Mouse (Mus musculus) small intestine, adult 2 months (tissue): ENCODE measurements around the gene Slc25a11.

ENCODE experiments used
- CTCF ChIP-seq: fragments of 200-500 bp; IDR thresholded peaks from 2 replicates; pipeline ENCODE4 v1.5.1; 2012; ENCODE audit warnings: low read depth, mild to moderate bottlenecking, control low read depth, inconsistent platforms, low read length, moderate library complexity, mixed read lengths; ENCODE audit not compliant: insufficient replicate concordance, insufficient read length; ENCODE audit errors: extremely low read depth
- POLR2A ChIP-seq: fragments of 200-500 bp; IDR thresholded peaks from 2 replicates; pipeline ENCODE4 v1.6.1; 2012; ENCODE audit warnings: low read depth, mild to moderate bottlenecking, control low read depth, inconsistent platforms, low read length, moderate library complexity

DNA sequence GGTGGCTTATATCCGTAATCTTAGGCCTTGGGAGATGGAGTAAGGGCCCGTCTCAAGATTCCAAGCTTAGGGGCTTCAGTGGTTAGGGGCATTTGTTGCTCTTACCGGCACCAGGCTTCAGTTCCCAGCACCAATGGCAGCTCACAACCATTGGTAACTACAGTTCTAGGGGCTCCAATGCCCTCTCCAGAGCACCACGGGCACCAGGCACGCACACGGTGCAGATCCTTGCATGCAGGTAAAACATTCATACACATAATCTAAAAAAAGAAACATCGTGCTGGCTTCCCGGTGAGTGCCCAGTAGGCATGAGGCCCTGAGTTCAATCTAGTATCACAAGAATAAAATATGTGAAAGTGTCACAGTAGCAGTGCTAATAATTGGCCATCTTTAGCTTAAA is 15.8 kb upstream of the Slc25a11 start:
- TF ChIP-seq POLR2A (no peak), CTCF (no peak)
